Mouse (Mus musculus): ENCODE data around the gene Rps9. TPM values are rescaled to one million over a fixed set of nuclear protein-coding genes. Genes with fewer than 3 reads are reported as not detected.

Rps9 gene
- 485 TPM for polyA plus RNA-seq (2015; fragmentation: Illumina TruSeq; extraction: RNeasy Lipid Tissue Mini Kit (QIAGEN cat#74804); ENCODE audit: insufficient read depth, low read depth, low replicate concordance)

GRCm38 (mm10) chr7:3703879-3704441 lies at the start of gene Rps9:
Rps9 (plus strand) TSS chr7:3703993.

GRCm38 (mm10) chr7:3665215-3666114 lies 38.3 kb upstream of the Rps9 start, which contains the start of gene Leng1:
Leng1 (minus strand) TSS chr7:3665840.

GRCm38 (mm10) chr7:3677342-3677741 lies 26.5 kb upstream of the Rps9 start, which contains the start of gene Tmc4:
Tmc4 (minus strand) TSS chr7:3677553.

GRCm38 (mm10) chr7:3692382-3692986 lies 11.3 kb upstream of the Rps9 start, which contains the start of gene Tsen34:
Tsen34 (plus strand) TSS chr7:3692863.

GRCm38 (mm10) chr7:3692987-3693808 lies 10.6 kb upstream of the Rps9 start, which contains the start of gene Mboat7:
Mboat7 (minus strand) TSS chr7:3693523.

GRCm38 (mm10) chr7:3720268-3720667 lies 16.5 kb downstream of the Rps9 start, which contains the start of gene Pirb:
Pirb (minus strand) TSS chr7:3720391.

Other genes with a start within 250 kb of the Rps9 start
- not detected for gene Tarm1, start 201.4 kb upstream of the Rps9 start, polyA plus RNA-seq (2015; fragmentation: Illumina TruSeq; extraction: RNeasy Lipid Tissue Mini Kit (QIAGEN cat#74804); ENCODE audit: insufficient read depth, low read depth, low replicate concordance)
- gene Oscar, start 87.8 kb upstream of the Rps9 start, polyA plus RNA-seq (2015; fragmentation: Illumina TruSeq; extraction: RNeasy Lipid Tissue Mini Kit (QIAGEN cat#74804); ENCODE audit: insufficient read depth, low read depth, low replicate concordance), result not detected
- gene Ndufa3, start 86.6 kb upstream of the Rps9 start, polyA plus RNA-seq (2015; fragmentation: Illumina TruSeq; extraction: RNeasy Lipid Tissue Mini Kit (QIAGEN cat#74804); ENCODE audit: insufficient read depth, low read depth, low replicate concordance), result 110 TPM
- gene Tfpt, start 74.1 kb upstream of the Rps9 start, polyA plus RNA-seq (2015; fragmentation: Illumina TruSeq; extraction: RNeasy Lipid Tissue Mini Kit (QIAGEN cat#74804); ENCODE audit: insufficient read depth, low read depth, low replicate concordance), result 15.5 TPM
- gene Prpf31, start 74.0 kb upstream of the Rps9 start, polyA plus RNA-seq (2015; fragmentation: Illumina TruSeq; extraction: RNeasy Lipid Tissue Mini Kit (QIAGEN cat#74804); ENCODE audit: insufficient read depth, low read depth, low replicate concordance), result 3.9 TPM
- 25.2 TPM for gene Cnot3, start 58.7 kb upstream of the Rps9 start, polyA plus RNA-seq (2015; fragmentation: Illumina TruSeq; extraction: RNeasy Lipid Tissue Mini Kit (QIAGEN cat#74804); ENCODE audit: insufficient read depth, low read depth, low replicate concordance)
- gene Leng1, start 38.2 kb upstream of the Rps9 start, polyA plus RNA-seq (2015; fragmentation: Illumina TruSeq; extraction: RNeasy Lipid Tissue Mini Kit (QIAGEN cat#74804); ENCODE audit: insufficient read depth, low read depth, low replicate concordance), result 3.3 TPM
- gene Tmc4, start 26.4 kb upstream of the Rps9 start, polyA plus RNA-seq (2015; fragmentation: Illumina TruSeq; extraction: RNeasy Lipid Tissue Mini Kit (QIAGEN cat#74804); ENCODE audit: insufficient read depth, low read depth, low replicate concordance), result 29.4 TPM
- gene Tsen34, start 11.1 kb upstream of the Rps9 start, polyA plus RNA-seq (2015; fragmentation: Illumina TruSeq; extraction: RNeasy Lipid Tissue Mini Kit (QIAGEN cat#74804); ENCODE audit: insufficient read depth, low read depth, low replicate concordance), result 16.7 TPM
- 9.2 TPM for gene Mboat7, start 10.5 kb upstream of the Rps9 start, polyA plus RNA-seq (2015; fragmentation: Illumina TruSeq; extraction: RNeasy Lipid Tissue Mini Kit (QIAGEN cat#74804); ENCODE audit: insufficient read depth, low read depth, low replicate concordance)
- 2.6 TPM for gene Pirb, start 16.4 kb downstream of the Rps9 start, polyA plus RNA-seq (2015; fragmentation: Illumina TruSeq; extraction: RNeasy Lipid Tissue Mini Kit (QIAGEN cat#74804); ENCODE audit: insufficient read depth, low read depth, low replicate concordance)
- not detected for gene Gm15448, start 121.7 kb downstream of the Rps9 start, polyA plus RNA-seq (2015; fragmentation: Illumina TruSeq; extraction: RNeasy Lipid Tissue Mini Kit (QIAGEN cat#74804); ENCODE audit: insufficient read depth, low read depth, low replicate concordance)
- not detected for gene Pira2, start 141.1 kb downstream of the Rps9 start, polyA plus RNA-seq (2015; fragmentation: Illumina TruSeq; extraction: RNeasy Lipid Tissue Mini Kit (QIAGEN cat#74804); ENCODE audit: insufficient read depth, low read depth, low replicate concordance)
- not detected for gene Gm14548, start 194.1 kb downstream of the Rps9 start, polyA plus RNA-seq (2015; fragmentation: Illumina TruSeq; extraction: RNeasy Lipid Tissue Mini Kit (QIAGEN cat#74804); ENCODE audit: insufficient read depth, low read depth, low replicate concordance)
- gene Lilra6, start 211.5 kb downstream of the Rps9 start, polyA plus RNA-seq (2015; fragmentation: Illumina TruSeq; extraction: RNeasy Lipid Tissue Mini Kit (QIAGEN cat#74804); ENCODE audit: insufficient read depth, low read depth, low replicate concordance), result not detected